Mouse (Mus musculus) CD4-positive, CD25-positive, alpha-beta regulatory T cell, adult 4 months (primary cell): Measurements from ENCODE around the gene Cfap45. TPM values are rescaled to one million over a fixed set of nuclear protein-coding genes. Genes with fewer than 3 reads are reported as not detected.
A peak's percentile ranks its signal among the peaks of the same experiment; 100 is the strongest.

Experiments
- ATAC-seq: one replicate; pipeline ENCODE4 v1.8.0; 2017
- polyA plus RNA-seq, 2 experiments: library from polyadenylated mRNA; unstranded; fragments of 100-300 nt; shearing (Covaris generic); gene quantifications; one replicate each; pipeline ENCODE4 v1.2.1; 2017

Cfap45 gene
- polyA plus RNA-seq, 2 experiments from 2014 or later, result 0.69 TPM; not detected in 1

- ATAC-seq, result no peak
These were observed 23.2 kb upstream of the Cfap45 start for GRCm38 (mm10) chr1:172497428-172497827.

GRCm38 (mm10) chr1:172499765-172500441, 20.7 kb upstream of the Cfap45 start, which contains the start of gene Tagln2:
Tagln2 (plus strand) TSS chr1:172500047.
- peak; percentile 42 for ATAC-seq

GRCm38 (mm10) chr1:172500451-172501370, 19.9 kb upstream of the Cfap45 start:
- ATAC-seq, result peak; percentile 35

GRCm38 (mm10) chr1:172501371-172502144, 19.0 kb upstream of the Cfap45 start:
- peak; percentile 69 for ATAC-seq

- ATAC-seq, result peak; percentile 4
These were observed 18.2 kb upstream of the Cfap45 start for GRCm38 (mm10) chr1:172502145-172503110.

- ATAC-seq, result no peak
These were observed 17.2 kb upstream of the Cfap45 start for GRCm38 (mm10) chr1:172503111-172503997.

GRCm38 (mm10) chr1:172504756-172505155, 15.8 kb upstream of the Cfap45 start:
- ATAC-seq, result no peak

GRCm38 (mm10) chr1:172507001-172507400, 13.6 kb upstream of the Cfap45 start:
- ATAC-seq, result no peak

- ATAC-seq, result no peak
These were observed 12.9 kb upstream of the Cfap45 start for GRCm38 (mm10) chr1:172507701-172508100.

GRCm38 (mm10) chr1:172508172-172508571, 12.4 kb upstream of the Cfap45 start:
- no peak for ATAC-seq

- no peak for ATAC-seq
These were observed 11.4 kb upstream of the Cfap45 start for GRCm38 (mm10) chr1:172509235-172509634.

- ATAC-seq, result no peak
These were observed 10.6 kb upstream of the Cfap45 start for GRCm38 (mm10) chr1:172509983-172510382.

GRCm38 (mm10) chr1:172510421-172510972, 10.1 kb upstream of the Cfap45 start:
- ATAC-seq, result no peak

- ATAC-seq, result peak; percentile 68
These were observed 7.6 kb upstream of the Cfap45 start for GRCm38 (mm10) chr1:172512962-172513361.

- ATAC-seq, result peak; percentile 87
These were observed 6.9 kb upstream of the Cfap45 start for GRCm38 (mm10) chr1:172513525-172514212.

- peak; percentile 59 for ATAC-seq
These were observed 6.4 kb upstream of the Cfap45 start for GRCm38 (mm10) chr1:172514213-172514529.

- ATAC-seq, result no peak
These were observed 5.9 kb upstream of the Cfap45 start for GRCm38 (mm10) chr1:172514551-172515268.

- ATAC-seq, result no peak
These were observed 5.2 kb upstream of the Cfap45 start for GRCm38 (mm10) chr1:172515396-172515795.

GRCm38 (mm10) chr1:172518013-172518412, 2.6 kb upstream of the Cfap45 start:
- no peak for ATAC-seq
